Mouse (Mus musculus) kidney, adult 18-20 months (tissue): ENCODE measurements at regions not wholly inside any gene's neighbourhood (a gene's known extent, or its start where the extent isn't known, plus 50 kb on each side); places are given as distances from the start of the nearest gene placed in this dataset.
A peak's percentile ranks its signal among the peaks of the same experiment; 100 is the strongest.
"Not testable (repeated sequence)": the region's sequence is repeated elsewhere in the genome, so short reads cannot be mapped to it uniquely, and the experiment has no call there.

Experiments
- DNase-seq: peaks from one replicate; pipeline ENCODE4 v3.0.0; 2021

GRCm38 (mm10) chr11:31615107-31615811 is 56.4 kb downstream of the Bod1 start:
- peak; percentile 78 for DNase-seq

GRCm38 (mm10) chr11:31614394-31614713 is 57.3 kb downstream of the Bod1 start:
- DNase-seq = no peak

- no peak for DNase-seq
These were observed 57.8 kb downstream of the Bod1 start for GRCm38 (mm10) chr11:31613688-31614393.

- DNase-seq = no peak
These were observed 63.2 kb downstream of the Bod1 start for GRCm38 (mm10) chr11:31608458-31608857.

- no peak for DNase-seq
These were observed 70.2 kb downstream of the Bod1 start for GRCm38 (mm10) chr11:31601499-31601898.

- DNase-seq = no peak
These were observed 78.1 kb downstream of the Bod1 start for GRCm38 (mm10) chr11:31593604-31594003.

- DNase-seq = no peak
These were observed 79.6 kb downstream of the Bod1 start for GRCm38 (mm10) chr11:31592061-31592460.

- no peak for DNase-seq
These were observed 80.6 kb downstream of the Bod1 start for GRCm38 (mm10) chr11:31591037-31591554.

- no peak for DNase-seq
These were observed 96.7 kb downstream of the Bod1 start for GRCm38 (mm10) chr11:31574941-31575340.

- DNase-seq = peak; percentile 46
These were observed 106.8 kb downstream of the Bod1 start for GRCm38 (mm10) chr11:31564742-31565510.

- no peak for DNase-seq
These were observed 107.6 kb downstream of the Bod1 start for GRCm38 (mm10) chr11:31563826-31564741.

- no peak for DNase-seq
These were observed 108.7 kb downstream of the Bod1 start for GRCm38 (mm10) chr11:31562954-31563353.

GRCm38 (mm10) chr11:31560775-31561174 is 110.9 kb downstream of the Bod1 start:
- no peak for DNase-seq

GRCm38 (mm10) chr11:31555042-31555441 is 116.6 kb downstream of the Bod1 start:
- DNase-seq = peak; percentile 76

- no peak for DNase-seq
These were observed 119.9 kb downstream of the Bod1 start for GRCm38 (mm10) chr11:31551614-31552271.

- DNase-seq = peak; percentile 40
These were observed 120.7 kb downstream of the Bod1 start for GRCm38 (mm10) chr11:31550747-31551613.

GRCm38 (mm10) chr11:31545514-31545913 is 126.2 kb downstream of the Bod1 start:
- not testable (repeated sequence) for DNase-seq

GRCm38 (mm10) chr11:31542635-31543219 is 129.0 kb downstream of the Bod1 start:
- DNase-seq = no peak

- no peak for DNase-seq
These were observed 130.3 kb downstream of the Bod1 start for GRCm38 (mm10) chr11:31541425-31541824.

GRCm38 (mm10) chr11:31540816-31541215 is 130.9 kb downstream of the Bod1 start:
- DNase-seq = no peak
